Mouse (Mus musculus) heart, adult 2 months (tissue): ENCODE data around the gene Wdr5b. TPM values are rescaled to one million over a fixed set of nuclear protein-coding genes. Genes with fewer than 3 reads are reported as not detected.

ENCODE experiments used
- DNase-seq, 2 experiments: peaks; one replicate each; pipeline ENCODE4 v3.0.0; 2021
- H3K27ac ChIP-seq: fragments of 200-600 bp; 2 replicates; pipeline ENCODE4 v1.8.1; 2022
- H3K27me3 ChIP-seq: fragments of 200-500 bp; 2 replicates; pipeline ENCODE4 v1.6.1; 2012; ENCODE audit warnings: mild to moderate bottlenecking, low read length, inconsistent platforms, mixed read lengths; ENCODE audit not compliant: control insufficient read depth, insufficient read depth
- H3K36me3 ChIP-seq: fragments of 200-500 bp; 2 replicates; pipeline ENCODE4 v1.6.1; 2012; ENCODE audit warnings: low read length, inconsistent platforms; ENCODE audit not compliant: control insufficient read depth, insufficient read depth
- H3K4me1 ChIP-seq: fragments of 200-500 bp; 2 replicates; pipeline ENCODE4 v1.6.1; 2011; ENCODE audit warnings: low read length; ENCODE audit not compliant: control insufficient read depth, insufficient read depth
- H3K4me3 ChIP-seq: fragments of 200-600 bp; 2 replicates; pipeline ENCODE4 v1.8.1; 2022
- H3K79me2 ChIP-seq: fragments of 200-500 bp; replicated peaks from 2 replicates; pipeline ENCODE4 v1.6.1; 2012; ENCODE audit warnings: mild to moderate bottlenecking, inconsistent platforms, low read length, moderate library complexity, mixed read lengths; ENCODE audit not compliant: control insufficient read depth, insufficient read depth
- H3K9ac ChIP-seq: fragments of 200-500 bp; 2 replicates; pipeline ENCODE4 v1.6.1; 2012; ENCODE audit warnings: low read depth, mild to moderate bottlenecking, control low read depth, inconsistent platforms, low read length, mixed read lengths
- CTCF ChIP-seq: fragments of 200-600 bp; IDR thresholded peaks from 2 replicates; pipeline ENCODE4 v1.8.1; 2022; ENCODE audit warnings: antibody characterized with exemption, mild to moderate bottlenecking, moderate library complexity
- EP300 ChIP-seq: fragments of 200-500 bp; IDR thresholded peaks from 2 replicates; pipeline ENCODE4 v1.6.1; 2011; ENCODE audit warnings: low read depth, low read length, control low read depth; ENCODE audit not compliant: insufficient read depth
- POLR2A ChIP-seq: fragments of 200-500 bp; IDR thresholded peaks from 2 replicates; pipeline ENCODE4 v1.6.1; 2011; ENCODE audit warnings: mild to moderate bottlenecking, low read depth, low read length, control low read depth; ENCODE audit not compliant: insufficient read depth
- WGBS: fragments of 180-500 bp; shearing (Covaris S2); methylation state at CpG from one replicate; pipeline ENCODE4 v1.1.7; 2018; 5-methylcytosine and 5-hydroxymethylcytosine counted together
- intact Hi-C: fragments of 180-260 bp; cut with DNase I; formaldehyde crosslinking; loops from one replicate; pipeline ENCODE4 v1.15.1; 2025
- polyA plus RNA-seq: library from polyadenylated mRNA; depleted of rRNA; stranded (reverse); fragments of >200 nt; gene quantifications from 2 replicates; pipeline ENCODE4 v1.2.3, GENCODE M21; 2012
- total RNA-seq, 2 experiments: library from RNA; stranded (reverse); gene quantifications; 2 replicates each; pipeline ENCODE4 v1.2.3; 2021

The Wdr5b gene
- total and polyA plus RNA-seq, 3 experiments, result 1.8 to 2.8 (median 2.7) TPM

- intact Hi-C loops, result loop anchor here (1.0 to 5.0 kb wide), 3 partner anchors 29 to 134 kb away; partner anchors contain the start of genes Dtx3l and Parp9
- WGBS, result under 1% methylated on average over 81 of the region's 81 CpGs
- DNase-seq, result peak; percentile 94
- peak; percentile 51 for TF ChIP-seq CTCF
- peak; percentile 98 for TF ChIP-seq POLR2A
- peak; percentile 9; the same call in 1 of the 2 replicates for TF ChIP-seq EP300
- H3K36me3 ChIP-seq, result no peaks in the 10 kb centered on the region; the same call in 1 of the 2 replicates
- H3K9ac ChIP-seq, result peak within 1 kb of the TSS; percentile 96
- H3K79me2 ChIP-seq, result no peaks in the 10 kb centered on the region
- no peaks in the 10 kb centered on the region for H3K27me3 ChIP-seq
- peak within 1 kb of the TSS; percentile 99 for H3K27ac ChIP-seq
- peak within 1 kb of the TSS; percentile 81 for H3K4me3 ChIP-seq
- H3K4me1 ChIP-seq, result peaks cover 3% of the 10 kb centered on the region
Measured at GRCm38 (mm10) chr16:36071450-36072379, 30.7 kb downstream of the Wdr5b start, which contains the start of the genes Fam162a and Ccdc58. Gene Fam162a, minus strand, starts transcription at chr16:36071594. Gene Ccdc58, plus strand, starts transcription at chr16:36071685.

DNA sequence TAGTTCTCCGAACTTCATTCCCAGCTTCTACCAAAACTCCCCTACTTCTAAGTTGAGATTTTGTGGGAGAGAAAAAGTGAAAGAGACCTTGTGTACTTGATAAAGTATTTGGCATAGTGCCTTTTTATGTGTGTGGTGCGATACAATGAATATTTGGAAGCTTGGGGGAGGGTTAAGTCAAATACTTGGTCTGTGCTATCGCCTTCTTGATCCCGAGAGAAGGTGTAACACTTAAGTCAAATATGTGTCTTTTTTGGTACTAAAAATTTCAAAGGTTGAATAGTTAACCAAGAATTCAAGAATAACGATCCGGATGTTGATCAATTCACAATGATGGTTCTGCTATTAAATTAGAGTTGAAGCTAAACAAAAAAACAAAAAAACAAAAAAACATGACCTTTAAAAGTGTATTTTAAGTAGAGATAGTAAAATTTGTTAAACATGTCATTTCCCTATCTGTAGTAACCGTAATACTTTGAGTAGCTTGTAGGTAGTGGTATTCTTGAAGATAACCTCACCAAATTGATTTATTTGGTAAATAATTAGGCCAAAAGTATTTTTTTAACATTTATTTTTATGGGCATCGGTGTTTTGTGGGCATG lies 31.5 kb downstream of the Wdr5b start:
- DNase-seq, result no peak
- 25% methylated on average over 8 of the region's 8 CpGs for WGBS
- H3K9ac ChIP-seq, result peak overlapping the region; percentile 29
- H3K27me3 ChIP-seq, result no peaks in the 10 kb centered on the region
- intact Hi-C loops, result loop anchor here (5.0 kb wide), 1 partner anchor 135 kb away; the partner anchor contains the start of genes Dtx3l and Parp9
- H3K27ac ChIP-seq, result peak overlapping the region; percentile 99
- H3K4me3 ChIP-seq, result peak overlapping the region; percentile 81
- no peaks in the 10 kb centered on the region for H3K79me2 ChIP-seq
- peaks cover 3% of the 10 kb centered on the region for H3K4me1 ChIP-seq
- no peak for TF ChIP-seq EP300
- no peak for TF ChIP-seq POLR2A
- no peak for TF ChIP-seq CTCF
- H3K36me3 ChIP-seq, result no peaks in the 10 kb centered on the region; the same call in 1 of the 2 replicates

GRCm38 (mm10) chr16:36074772-36075171 lies 33.8 kb downstream of the Wdr5b start:
- H3K27me3 ChIP-seq, result no peaks in the 10 kb centered on the region
- intact Hi-C loops, result loop anchor here (5.0 kb wide), 1 partner anchor 137 kb away; the partner anchor contains the start of genes Dtx3l and Parp9
- 85% methylated on average over 3 of the region's 3 CpGs for WGBS

GRCm38 (mm10) chr16:36079916-36080315 lies 38.9 kb downstream of the Wdr5b start:
- Histone ChIP-seq H3K79me2 (peaks cover 4% of the 10 kb centered on the region), H3K4me1 (no peaks in the 10 kb centered on the region), H3K27ac (no peak overlapping the region), H3K27me3 (no peaks in the 10 kb centered on the region), H3K9ac (no peak overlapping the region), H3K36me3 (no peaks in the 10 kb centered on the region; the same call in 1 of the 2 replicates), H3K4me3 (no peak overlapping the region)
- no peak for DNase-seq
- intact Hi-C loops, result no loop called here
- WGBS, result over 99% methylated on average over 3 of the region's 3 CpGs
- no peak for TF ChIP-seq POLR2A
- no peak for TF ChIP-seq CTCF
- TF ChIP-seq EP300, result no peak

More at GRCm38 (mm10) chr16:36074772-36075171, 33.8 kb downstream of the Wdr5b start:
- TF ChIP-seq EP300 (no peak), CTCF (no peak), POLR2A (no peak)
- Histone ChIP-seq H3K9ac (no peak overlapping the region), H3K27ac (no peak overlapping the region), H3K79me2 (peaks cover 4% of the 10 kb centered on the region), H3K36me3 (no peaks in the 10 kb centered on the region; the same call in 1 of the 2 replicates), H3K4me3 (no peak overlapping the region), H3K4me1 (no peaks in the 10 kb centered on the region; the same call in 1 of the 2 replicates)
- no peak for DNase-seq

DNA sequence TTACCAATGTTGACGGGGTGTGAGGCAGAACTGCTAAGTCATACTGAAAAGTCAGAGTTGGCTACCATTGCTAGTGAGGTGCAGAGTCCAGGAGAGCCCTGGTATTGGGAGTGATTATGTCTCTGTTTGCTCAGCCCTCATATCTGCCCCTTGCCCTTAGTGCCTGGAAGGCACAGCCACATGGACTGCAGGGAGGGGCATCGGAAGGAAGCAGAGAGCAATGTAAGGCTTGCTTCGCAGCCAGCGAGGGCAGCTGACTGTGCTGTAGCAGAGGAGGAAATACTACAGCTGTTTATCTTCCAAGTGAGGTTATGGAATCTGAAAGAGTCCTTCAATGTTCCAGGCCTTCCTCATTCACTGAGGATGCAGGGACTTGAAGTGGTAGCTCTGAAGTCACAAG lies 46.9 kb downstream of the Wdr5b start:
- TF ChIP-seq EP300, result no peak
- no peak for TF ChIP-seq POLR2A
- no peak for TF ChIP-seq CTCF
- H3K27ac ChIP-seq, result no peak overlapping the region
- no peaks in the 10 kb centered on the region for H3K27me3 ChIP-seq
- no peak overlapping the region for H3K9ac ChIP-seq
- no peak overlapping the region for H3K4me3 ChIP-seq
- H3K36me3 ChIP-seq, result no peaks in the 10 kb centered on the region
- intact Hi-C loops, result no loop called here
- no peaks in the 10 kb centered on the region for H3K79me2 ChIP-seq
- no peak for DNase-seq
- H3K4me1 ChIP-seq, result peaks cover 2% of the 10 kb centered on the region
- WGBS, result 44% methylated on average over 4 of the region's 4 CpGs
